29 mouse cellular contexts compared by ENCODE assay signal in the genomic region with DNA sequence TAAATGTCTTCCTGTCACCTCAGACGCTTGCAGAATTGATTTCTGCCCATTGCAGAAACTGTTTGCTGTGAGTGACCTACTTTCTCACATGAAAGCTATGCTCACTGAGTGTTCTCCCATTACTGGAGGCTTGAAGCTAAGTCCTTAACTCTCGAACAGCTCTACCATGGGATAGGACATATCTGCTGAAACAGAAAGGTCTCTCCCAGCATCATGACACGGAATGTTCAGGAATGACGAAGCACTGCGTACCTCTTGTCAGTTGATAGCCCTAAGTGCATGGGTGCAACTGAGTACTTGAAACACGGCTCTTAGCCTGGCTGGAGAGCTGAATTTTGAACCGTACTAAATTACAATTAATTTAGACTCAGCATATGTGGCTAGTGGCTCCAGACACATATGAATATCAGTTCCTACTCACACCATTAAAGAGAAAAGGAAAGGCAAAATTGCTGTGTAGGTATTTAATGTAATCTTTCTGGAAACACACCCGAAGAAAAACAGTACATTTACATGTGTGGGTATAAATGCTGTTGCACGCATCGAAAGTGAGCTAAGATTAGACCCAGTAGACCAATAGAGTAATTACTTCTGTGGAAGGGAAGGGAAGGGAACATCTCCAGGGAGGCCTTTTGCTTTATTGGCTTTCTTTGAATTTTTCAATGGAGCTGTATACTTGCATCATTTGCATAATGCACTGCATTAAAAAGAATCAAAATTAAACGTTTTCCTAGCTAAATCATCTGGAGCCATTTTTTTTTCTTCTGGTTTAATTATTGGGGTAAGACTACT.
DNase-seq lines count a peak whose midpoint lies in the region; ATAC-seq and TF ChIP-seq lines count a peak whose summit lies in the region.
"Had no signal": no experiment of that assay in that cellular context is flagged by ENCODE, and none has a peak within 500 bp of the region (broad histone marks: within the 10 kb centered on the region; RNA-seq: fewer than 3 reads in every experiment).

No protein-coding gene starts in this region.

- ATAC-seq in midbrain, embryonic 15.5 days (replicated peaks), result no peak
- no peak for ATAC-seq in hindbrain, postnatal 0 days
- ATAC-seq: forebrain, embryonic 16.5 days; intestine, embryonic 15.5 days; lung, postnatal 0 days; Patski had no signal

- no peaks in the 10 kb centered on the region for H3K9me3 ChIP-seq in heart, embryonic 10.5 days
- H3K9me3 ChIP-seq in midbrain, embryonic 10.5 days (replicated peaks), result no peaks in the 10 kb centered on the region
- no peaks in the 10 kb centered on the region for H3K9me3 ChIP-seq in midbrain, embryonic 15.5 days
- no peaks in the 10 kb centered on the region for H3K9me3 ChIP-seq in hindbrain, postnatal 0 days (ENCODE audit: low read length)
- H3K9me3 ChIP-seq: embryonic facial prominence, embryonic 13.5 days; forebrain, embryonic 10.5 days; intestine, embryonic 15.5 days; limb, embryonic 10.5 days; limb, embryonic 15.5 days; liver, embryonic 13.5 days; stomach, embryonic 15.5 days had no signal

- peak; percentile 31 for DNase-seq in heart, embryonic 10.5 days (ENCODE audit: low spot score)
- no peak for DNase-seq in heart, postnatal 4 days
- peak; percentile 8 for DNase-seq in midbrain, embryonic 10.5 days (ENCODE audit: low spot score)
- peak; percentile 18 for DNase-seq in brain, adult 2 months (ENCODE audit: low read depth, low spot score)
- DNase-seq in hindbrain, postnatal 0 days (ENCODE audit: low spot score), result peak; percentile 30
- DNase-seq in urinary bladder, postnatal 10 days (ENCODE audit: low spot score), result no peak
- no peak for DNase-seq in cerebellum, postnatal 10 days
- DNase-seq: adrenal gland, postnatal 10 days; cerebellum, adult 11-12 months; cerebellum, adult 9-11 months; gastrocnemius, postnatal 10 days; kidney, adult 2 months; kidney, postnatal 10 days; layer of hippocampus, adult 9-11 months; liver, embryonic 13.5 days; lung, adult 18-20 months; lung, postnatal 4 days; thymus, postnatal 36 days had no signal

- H3K27me3 ChIP-seq in heart, embryonic 10.5 days (ENCODE audit: insufficient read depth, poor library complexity, severe bottlenecking), result peaks cover 6% of the 10 kb centered on the region; the same call in 1 of the 2 replicates
- no peaks in the 10 kb centered on the region for H3K27me3 ChIP-seq in midbrain, embryonic 10.5 days (ENCODE audit: low read depth, poor library complexity, severe bottlenecking)
- no peaks in the 10 kb centered on the region for H3K27me3 ChIP-seq in midbrain, embryonic 15.5 days (replicated peaks)
- H3K27me3 ChIP-seq in hindbrain, postnatal 0 days (ENCODE audit: insufficient read depth, low read length), result no peaks in the 10 kb centered on the region
- H3K27me3 ChIP-seq: embryonic facial prominence, embryonic 13.5 days; intestine, embryonic 15.5 days; liver, embryonic 13.5 days; Patski; stomach, embryonic 15.5 days had no signal

- 0 out of 2 replicates have a peak, but pooled peaks cover 2% of the 10 kb centered on the region for H3K4me1 ChIP-seq in heart, embryonic 10.5 days
- no peaks in the 10 kb centered on the region for H3K4me1 ChIP-seq in midbrain, embryonic 10.5 days
- H3K4me1 ChIP-seq in midbrain, embryonic 15.5 days, result 0 out of 2 replicates have a peak, but pooled peaks cover 2% of the 10 kb centered on the region
- H3K4me1 ChIP-seq in hindbrain, postnatal 0 days (ENCODE audit: insufficient read depth, low read length), result no peaks in the 10 kb centered on the region
- H3K4me1 ChIP-seq: embryonic facial prominence, embryonic 13.5 days; forebrain, embryonic 10.5 days; intestine, embryonic 15.5 days; limb, embryonic 10.5 days; limb, embryonic 15.5 days; stomach, embryonic 15.5 days had no signal

- 78% methylated on average over 11 of the region's 11 CpGs for WGBS in heart, embryonic 10.5 days
- 90% methylated on average over 11 of the region's 11 CpGs for whole genome bisulfite sequencing in midbrain, embryonic 10.5 days
- 79% methylated on average over 11 of the region's 11 CpGs for WGBS in midbrain, embryonic 15.5 days
- WGBS in hindbrain, postnatal 0 days, result 73% methylated on average over 11 of the region's 11 CpGs

- no peak overlapping the region for H3K4me2 ChIP-seq in midbrain, embryonic 15.5 days
- no peak overlapping the region for H3K4me2 ChIP-seq in hindbrain, postnatal 0 days (ENCODE audit: low read depth, low read length)
- H3K4me2 ChIP-seq: embryonic facial prominence, embryonic 13.5 days; heart, embryonic 11.5 days; intestine, embryonic 15.5 days; limb, embryonic 15.5 days; liver, embryonic 13.5 days; stomach, embryonic 15.5 days had no signal

- no peak overlapping the region for H3K9ac ChIP-seq in midbrain, embryonic 15.5 days
- H3K9ac ChIP-seq in hindbrain, postnatal 0 days (replicated peaks; ENCODE audit: low read length), result no peak overlapping the region
- H3K9ac ChIP-seq: embryonic facial prominence, embryonic 13.5 days; intestine, embryonic 15.5 days; limb, embryonic 15.5 days; liver, embryonic 13.5 days; stomach, embryonic 15.5 days had no signal

- H3K36me3 ChIP-seq in heart, embryonic 10.5 days, result no peaks in the 10 kb centered on the region
- no peaks in the 10 kb centered on the region for H3K36me3 ChIP-seq in midbrain, embryonic 10.5 days
- no peaks in the 10 kb centered on the region for H3K36me3 ChIP-seq in midbrain, embryonic 15.5 days (replicated peaks)
- H3K36me3 ChIP-seq in hindbrain, postnatal 0 days (ENCODE audit: insufficient read depth, low read length), result no peaks in the 10 kb centered on the region
- H3K36me3 ChIP-seq: embryonic facial prominence, embryonic 13.5 days; forebrain, embryonic 10.5 days; intestine, embryonic 15.5 days; limb, embryonic 10.5 days; limb, embryonic 15.5 days; liver, embryonic 13.5 days; stomach, embryonic 15.5 days had no signal

- H3K27ac ChIP-seq in heart, embryonic 10.5 days, result no peak overlapping the region
- H3K27ac ChIP-seq in midbrain, embryonic 10.5 days (replicated peaks), result no peak overlapping the region
- H3K27ac ChIP-seq in midbrain, embryonic 15.5 days, result no peak overlapping the region
- H3K27ac ChIP-seq in hindbrain, postnatal 0 days, result no peak overlapping the region
- H3K27ac ChIP-seq: embryonic facial prominence, embryonic 13.5 days; forebrain, embryonic 10.5 days; intestine, embryonic 15.5 days; limb, embryonic 10.5 days; limb, embryonic 15.5 days; liver, embryonic 13.5 days; stomach, embryonic 15.5 days had no signal

- no peak overlapping the region for H3K4me3 ChIP-seq in heart, embryonic 10.5 days
- H3K4me3 ChIP-seq in midbrain, embryonic 10.5 days, result no peak overlapping the region
- H3K4me3 ChIP-seq in midbrain, embryonic 15.5 days, result no peak overlapping the region
- no peak overlapping the region for H3K4me3 ChIP-seq in hindbrain, postnatal 0 days (ENCODE audit: low read length)
- H3K4me3 ChIP-seq: embryonic facial prominence, embryonic 13.5 days; forebrain, embryonic 10.5 days; intestine, embryonic 15.5 days; limb, embryonic 10.5 days; limb, embryonic 15.5 days; liver, embryonic 13.5 days; stomach, embryonic 15.5 days had no signal

- TF ChIP-seq CTCF in hindbrain, postnatal 0 days (IDR thresholded peaks at IDR 0.05; ENCODE audit: low read depth), result no peak

Comparison
In these comparisons a context has a peak if more than half of its experiments do, and no peak if none do; other contexts are left out.
1. DNase-seq: peak in heart, embryonic 10.5 days (single experiment), midbrain, embryonic 10.5 days (single experiment), brain, adult 2 months (single experiment) and hindbrain, postnatal 0 days (single experiment); none in heart, postnatal 4 days (single experiment), urinary bladder, postnatal 10 days (single experiment) and cerebellum, postnatal 10 days (0 of 2).